Mouse (Mus musculus): ENCODE data around the gene Ifne.

DNA sequence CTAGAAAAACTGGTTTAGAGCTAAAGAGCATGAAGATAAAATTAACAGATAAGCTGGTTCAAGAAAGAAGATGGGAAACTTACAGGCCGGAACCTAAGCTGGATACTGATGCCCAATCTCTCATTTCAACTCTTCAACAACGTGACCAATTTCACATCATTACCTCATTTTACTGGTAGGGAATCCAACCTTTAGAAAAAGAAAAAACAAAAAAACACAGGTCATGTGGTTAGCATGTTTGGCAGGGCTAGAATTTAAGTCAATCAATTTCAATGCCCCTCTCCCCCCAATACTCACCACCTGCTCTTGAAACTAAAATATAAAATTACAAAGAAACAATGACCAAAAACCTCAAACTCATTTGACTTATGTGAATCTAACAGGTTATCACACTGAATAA is 47.8 kb upstream of the Ifne start:
- no peak for TF ChIP-seq POLR2A (IDR thresholded peaks at IDR 0.05; ENCODE audit: low read depth, low read length)
- no peak for TF ChIP-seq CTCF (IDR thresholded peaks at IDR 0.05; ENCODE audit: extremely low read depth, insufficient read depth, insufficient read length, insufficient replicate concordance)

All from spleen, adult 2 months (tissue).